Mouse (Mus musculus) adrenal gland, adult 2 months (tissue): ENCODE results near the gene Neurog3. TPM values are rescaled to one million over a fixed set of nuclear protein-coding genes. Genes with fewer than 3 reads are reported as not detected.

ENCODE experiments used
- DNase-seq: peaks from one replicate; pipeline ENCODE4 v3.0.0; 2021
- polyA plus RNA-seq: library from polyadenylated mRNA; depleted of rRNA; stranded (reverse); fragments of >200 nt; gene quantifications from 2 replicates; pipeline ENCODE4 v1.2.3, GENCODE M21; 2012; rRNA removed
- total RNA-seq, 2 experiments: library from RNA; stranded (reverse); gene quantifications; 2 replicates each; pipeline ENCODE4 v1.2.3; 2021

Gene Neurog3
- total and polyA plus RNA-seq, 3 experiments = not detected

DNA sequence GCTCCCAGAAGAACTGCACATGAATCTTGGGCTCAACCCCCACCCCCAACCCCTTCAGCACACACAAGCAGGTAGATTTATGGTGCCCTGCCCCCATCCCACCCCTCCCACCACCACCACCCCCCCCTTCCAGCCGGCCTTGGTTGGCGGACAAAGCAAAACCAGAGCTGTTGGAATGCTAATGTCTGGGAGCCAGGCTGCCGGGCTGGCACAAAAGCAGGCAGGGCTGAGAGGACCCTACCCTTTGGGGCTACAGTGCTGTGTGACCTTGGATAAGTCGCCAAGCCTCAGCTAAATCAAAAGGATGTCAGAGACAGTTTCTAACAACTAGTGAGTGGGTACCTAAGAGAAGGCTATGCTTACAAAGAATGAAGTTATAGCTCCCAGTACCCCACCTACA is 4.3 kb downstream of the Neurog3 start:
- no peak for DNase-seq

- no peak for DNase-seq
Measured at GRCm38 (mm10) chr10:62138040-62138439, 5.2 kb downstream of the Neurog3 start.

GRCm38 (mm10) chr10:62143820-62144219 is 10.9 kb downstream of the Neurog3 start, which contains the start of gene Fam241b:
Gene Fam241b (minus strand): TSS chr10:62143920.
- DNase-seq = no peak

GRCm38 (mm10) chr10:62145957-62146356 is 13.1 kb downstream of the Neurog3 start:
- no peak for DNase-seq

DNA sequence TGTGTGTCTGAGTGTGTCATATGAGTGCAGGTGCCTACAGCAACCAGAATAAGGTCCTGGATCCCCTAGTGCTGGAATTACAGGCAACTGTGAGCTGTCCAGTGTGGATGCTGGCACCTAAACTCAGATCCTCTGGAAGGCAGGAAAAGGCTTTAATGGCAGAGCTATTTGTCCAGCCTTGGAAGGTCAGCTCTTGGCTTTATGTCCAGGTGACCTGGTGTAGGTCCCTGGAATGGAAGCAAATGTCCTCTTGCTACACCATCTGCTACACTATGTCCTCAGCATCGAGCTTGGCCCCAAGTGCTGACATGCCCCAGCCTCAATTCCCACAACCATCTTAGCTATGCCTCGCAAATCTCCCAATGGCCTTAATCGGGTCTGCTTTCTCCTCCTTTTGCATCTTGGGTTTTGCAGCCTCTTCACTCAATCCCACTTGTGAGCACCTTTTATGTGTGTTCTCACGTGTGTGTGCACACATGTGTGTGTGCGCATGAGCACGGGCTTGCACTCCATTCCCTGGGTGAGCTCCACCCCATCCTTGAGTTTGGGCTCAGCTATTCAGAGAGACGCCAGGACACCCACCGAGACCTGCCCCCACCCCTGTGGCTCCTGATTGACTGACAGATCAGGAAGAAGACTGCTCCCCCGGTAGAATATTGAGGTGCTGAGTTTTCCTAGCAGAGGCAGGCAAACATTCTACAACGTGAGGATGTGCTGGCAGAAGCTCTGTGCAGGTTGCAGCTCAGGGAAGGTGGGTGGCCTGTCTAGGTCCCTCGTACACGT is 14.8 kb downstream of the Neurog3 start:
- DNase-seq = no peak

DNA sequence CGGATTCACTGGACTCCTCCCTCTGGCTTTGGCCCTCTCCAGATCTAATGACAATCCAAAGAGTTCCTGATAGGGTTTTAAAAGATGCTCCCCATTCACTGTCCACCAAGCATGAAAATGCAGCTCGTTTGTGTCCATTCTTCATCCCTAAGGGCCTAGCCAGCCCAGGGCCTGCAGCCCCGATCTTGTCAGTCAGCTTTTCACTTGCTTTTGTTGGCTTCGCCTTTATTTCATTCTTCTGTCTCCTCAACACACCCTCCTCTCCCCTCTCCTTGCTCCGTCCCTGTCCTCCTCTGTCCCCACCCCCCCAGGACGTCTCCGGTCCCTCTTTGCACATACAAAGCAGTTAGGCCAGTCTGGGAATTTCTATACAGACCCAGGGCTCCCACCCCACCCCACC is 17.0 kb downstream of the Neurog3 start:
- DNase-seq = no peak

DNA sequence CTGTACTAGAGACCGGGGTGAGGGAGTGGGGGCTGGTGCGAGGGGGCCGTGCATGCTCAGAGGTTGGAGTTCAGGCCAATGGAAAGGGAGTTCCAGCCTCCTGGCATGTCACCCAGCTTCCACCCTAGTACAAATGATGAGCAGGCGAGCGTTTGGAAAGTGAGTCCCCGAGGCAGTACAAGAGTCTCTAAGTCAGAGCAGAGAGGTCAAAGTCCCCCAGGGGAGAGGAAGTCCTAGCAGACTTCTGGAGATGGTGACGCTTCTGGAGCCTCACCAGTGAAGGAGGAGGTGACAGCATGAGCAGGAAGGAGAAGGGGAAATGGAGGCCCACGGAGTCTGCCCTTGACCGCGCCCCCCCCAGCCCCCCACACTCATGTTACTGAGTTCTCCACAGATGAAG is 29.5 kb downstream of the Neurog3 start:
- DNase-seq = peak; percentile 6

DNA sequence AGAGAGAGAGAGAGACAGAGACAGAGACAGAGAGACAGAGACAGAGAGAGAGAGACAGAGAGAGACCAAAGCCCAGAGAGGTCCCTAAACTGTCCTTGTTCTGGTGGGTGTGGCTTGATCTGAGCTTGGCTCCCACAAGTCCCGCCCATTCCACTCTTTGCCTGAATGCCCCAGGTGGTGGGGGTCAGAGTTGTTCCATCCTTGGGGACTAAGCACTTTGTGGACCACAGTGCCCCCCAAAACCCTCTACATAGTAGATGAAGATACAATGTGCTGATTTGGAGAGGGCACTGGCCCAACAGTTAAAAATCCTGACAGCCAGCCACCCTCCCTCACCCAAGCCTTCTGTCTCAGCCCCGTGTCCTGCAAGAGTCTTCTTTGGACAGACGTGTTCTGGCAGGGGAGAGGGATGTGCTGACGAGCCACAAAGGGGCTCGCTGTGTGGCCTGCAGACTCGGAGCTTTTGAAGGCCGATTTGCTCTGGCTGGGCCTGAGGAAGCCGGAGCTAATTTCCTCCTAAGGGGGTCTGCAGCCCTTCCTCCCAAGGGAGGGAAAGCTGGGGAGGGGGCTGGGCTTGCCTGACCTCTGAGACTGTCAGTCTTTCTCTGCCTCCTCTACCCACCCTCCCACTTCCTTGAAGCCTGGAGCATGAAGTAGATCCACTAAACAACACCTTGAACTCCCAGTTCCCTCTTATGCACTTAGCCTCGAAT is 40.1 kb downstream of the Neurog3 start:
- DNase-seq = no peak

DNA sequence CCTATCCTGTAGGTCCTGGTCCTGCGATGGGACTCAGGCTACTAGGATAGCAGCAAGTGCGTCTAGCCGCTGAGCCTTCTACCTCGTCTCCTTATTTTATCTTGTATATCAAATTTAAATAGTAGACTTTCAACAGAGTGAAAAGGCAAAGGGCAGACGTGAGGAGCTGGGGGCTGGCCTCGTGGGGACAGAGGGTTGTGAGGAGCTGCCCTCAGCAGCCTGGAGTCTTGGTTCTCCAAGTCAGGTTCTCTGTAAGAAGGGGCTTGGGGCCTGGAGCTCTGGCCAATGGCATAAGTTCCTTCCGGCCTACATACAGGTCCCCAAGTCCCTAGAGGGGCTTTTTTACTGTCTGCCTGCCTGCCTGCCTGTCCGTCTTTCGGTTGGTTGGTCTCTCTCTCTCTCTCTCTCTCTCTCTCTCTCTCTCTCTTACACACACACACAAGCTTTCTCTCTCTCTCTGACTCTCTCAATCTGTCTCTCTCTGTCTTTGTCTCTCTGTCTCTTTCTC is 41.1 kb downstream of the Neurog3 start:
- no peak for DNase-seq

GRCm38 (mm10) chr10:62174533-62175313 is 41.8 kb downstream of the Neurog3 start:
- DNase-seq = no peak

DNA sequence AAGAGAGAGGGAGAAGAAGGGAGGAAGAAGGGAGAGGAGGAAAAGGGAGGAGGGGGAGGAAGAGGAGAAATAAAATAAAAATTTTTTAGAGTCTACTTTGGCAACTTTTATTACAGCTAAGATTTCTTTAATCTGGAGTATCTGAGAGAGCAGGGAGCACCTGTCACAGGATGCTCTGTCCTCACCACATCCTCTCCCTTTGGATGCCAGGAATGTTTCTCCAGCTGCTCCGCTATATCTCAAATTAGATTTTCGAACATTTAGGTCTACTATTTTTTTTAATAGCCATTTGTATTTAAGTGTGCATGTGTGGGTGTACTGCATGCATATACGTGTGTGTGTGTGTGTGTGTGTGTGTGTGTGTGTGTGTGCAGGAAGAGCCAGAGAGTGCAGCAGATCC is 47.1 kb downstream of the Neurog3 start:
- no peak for DNase-seq

GRCm38 (mm10) chr10:62181701-62182100 is 48.8 kb downstream of the Neurog3 start:
- DNase-seq = no peak

DNA sequence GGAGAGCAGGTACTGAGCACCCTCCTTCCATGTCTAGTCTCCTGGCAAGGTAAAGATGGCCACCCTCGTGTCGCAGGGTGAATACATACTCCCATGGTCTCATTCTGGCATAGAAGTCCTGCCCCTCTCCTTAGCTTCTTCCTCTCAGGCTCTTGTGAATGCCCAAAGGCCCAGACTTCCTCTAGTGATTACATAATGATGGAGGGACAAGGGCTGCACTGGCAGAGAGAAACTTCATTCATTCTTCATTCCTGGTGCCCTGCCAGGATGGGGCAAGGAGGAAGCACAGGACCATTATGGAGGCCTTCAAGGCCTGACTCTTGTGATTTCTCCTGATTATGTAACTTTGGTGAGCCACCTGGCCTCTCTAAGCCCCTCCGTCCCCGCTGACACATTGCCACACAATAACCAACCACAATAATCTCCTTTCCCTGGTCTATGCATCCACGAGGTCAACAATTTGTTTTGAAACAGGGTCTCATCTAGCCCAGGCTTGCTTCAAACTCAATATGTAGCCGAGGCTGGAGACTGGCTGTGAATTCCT is 49.7 kb downstream of the Neurog3 start:
- DNase-seq = no peak

- DNase-seq = peak; percentile 92
Measured at GRCm38 (mm10) chr10:62183053-62183452, 50.2 kb downstream of the Neurog3 start.

Other genes starting within 250 kb of the Neurog3 start
- 1 to 10 TPM; 5.7 to 9.0 TPM for gene Col13a1, start 154.0 kb upstream of the Neurog3 start, total RNA-seq
- 2.7 and 3.2 TPM in 2 replicates for gene Col13a1, start 154.0 kb upstream of the Neurog3 start, polyA plus RNA-seq
- 1 to 10 TPM; 4.1 to 5.6 TPM for gene Fam241b, start 10.8 kb downstream of the Neurog3 start, total RNA-seq
- gene Fam241b, start 10.8 kb downstream of the Neurog3 start, polyA plus RNA-seq = 5.6 and 7.4 TPM in 2 replicates
- 10 to 100 TPM; 14.4 to 22.5 TPM for gene Tspan15, start 98.2 kb downstream of the Neurog3 start, total RNA-seq
- gene Tspan15, start 98.2 kb downstream of the Neurog3 start, polyA plus RNA-seq = 66.3 and 71.2 TPM in 2 replicates
- 10 to 100 TPM; 21.8 to 64.4 TPM for gene Tacr2, start 119.3 kb downstream of the Neurog3 start, total RNA-seq
- gene Tacr2, start 119.3 kb downstream of the Neurog3 start, polyA plus RNA-seq = 146 and 235 TPM in 2 replicates
- gene Hk1, start 246.8 kb downstream of the Neurog3 start, total RNA-seq = 10 to 100 TPM; 23.7 to 40.0 TPM
- 25.5 and 26.9 TPM in 2 replicates for gene Hk1, start 246.8 kb downstream of the Neurog3 start, polyA plus RNA-seq